Mouse (Mus musculus) thymus, adult 2 months (tissue): Measurements from ENCODE around the gene Tgif2. TPM values are rescaled to one million over a fixed set of nuclear protein-coding genes. Genes with fewer than 3 reads are reported as not detected.

Source experiments
- DNase-seq: peaks from one replicate; pipeline ENCODE4 v3.0.0; 2021
- H3K27ac ChIP-seq: fragments of 200-500 bp; 2 replicates; pipeline ENCODE4 v1.5.1; 2012; ENCODE audit warnings: low read length, control low read depth; ENCODE audit not compliant: control insufficient read depth, insufficient read depth
- H3K27me3 ChIP-seq: fragments of 200-500 bp; 2 replicates; pipeline ENCODE4 v1.6.1; 2012; ENCODE audit warnings: mild to moderate bottlenecking, low read length, moderate library complexity, mixed read lengths; ENCODE audit not compliant: control insufficient read depth, insufficient read depth
- H3K36me3 ChIP-seq: fragments of 200-500 bp; 2 replicates; pipeline ENCODE4 v1.6.1; 2012; ENCODE audit warnings: mild to moderate bottlenecking, low read length, moderate library complexity; ENCODE audit not compliant: control insufficient read depth, insufficient read depth
- H3K4me1 ChIP-seq: fragments of 200-500 bp; replicated peaks from 2 replicates; pipeline ENCODE4 v1.6.1; 2012; ENCODE audit warnings: low read length; ENCODE audit not compliant: control insufficient read depth, insufficient read depth
- H3K4me3 ChIP-seq: fragments of 200-500 bp; 2 replicates; pipeline ENCODE4 v1.5.1; 2012; ENCODE audit warnings: mild to moderate bottlenecking, low read length, control low read depth, moderate library complexity; ENCODE audit not compliant: control insufficient read depth, insufficient read depth
- CTCF ChIP-seq: fragments of 200-500 bp; IDR thresholded peaks from 2 replicates; pipeline ENCODE4 v1.5.1; 2012; ENCODE audit warnings: mild to moderate bottlenecking, control low read depth, low read length, moderate library complexity, borderline replicate concordance; ENCODE audit not compliant: control insufficient read depth, poor library complexity, insufficient read depth; ENCODE audit errors: extremely low read depth
- POLR2A ChIP-seq: fragments of 200-500 bp; IDR thresholded peaks from 2 replicates; pipeline ENCODE4 v1.6.1; 2012; ENCODE audit warnings: mild to moderate bottlenecking, low read length, control low read depth, moderate library complexity; ENCODE audit not compliant: control insufficient read depth, poor library complexity, insufficient read depth; ENCODE audit errors: extremely low read depth
- WGBS: fragments of 180-500 bp; shearing (Covaris S2); methylation state at CpG from one replicate; pipeline ENCODE4 v1.1.7; 2018; 5-methylcytosine and 5-hydroxymethylcytosine counted together
- polyA plus RNA-seq: library from polyadenylated mRNA; depleted of rRNA; stranded (reverse); fragments of >200 nt; gene quantifications from 2 replicates; pipeline ENCODE4 v1.2.3, GENCODE M21; 2012

Gene Tgif2
- polyA plus RNA-seq, 1 experiment, result 37.2 TPM

DNA sequence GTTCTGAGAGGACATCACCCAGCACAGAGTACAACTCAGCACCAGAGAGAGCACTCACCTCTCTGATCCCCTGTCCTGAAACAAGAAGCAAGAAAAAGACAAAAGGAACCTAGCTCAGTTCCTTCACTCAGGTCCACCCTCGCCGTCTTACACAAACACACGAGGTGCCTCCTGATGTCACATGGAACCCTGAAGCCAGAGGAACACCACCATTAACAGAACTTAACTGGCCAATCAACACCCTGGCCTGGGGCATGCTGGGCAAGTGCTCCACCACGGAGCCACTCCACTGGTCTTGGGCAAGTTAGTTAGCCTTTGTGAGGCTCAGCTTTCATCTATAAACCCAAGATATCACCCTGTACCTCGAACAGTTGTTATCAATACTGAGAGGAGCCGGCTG lies 32.9 kb upstream of the Tgif2 start:
- Histone ChIP-seq H3K27ac (no peak overlapping the region), H3K4me1 (no peaks in the 10 kb centered on the region), H3K27me3 (no peaks in the 10 kb centered on the region), H3K36me3 (no peaks in the 10 kb centered on the region), H3K4me3 (no peak overlapping the region)
- WGBS, result 95% methylated on average over 6 of the region's 6 CpGs
- TF ChIP-seq CTCF (no peak), POLR2A (no peak)
- DNase-seq, result no peak

DNA sequence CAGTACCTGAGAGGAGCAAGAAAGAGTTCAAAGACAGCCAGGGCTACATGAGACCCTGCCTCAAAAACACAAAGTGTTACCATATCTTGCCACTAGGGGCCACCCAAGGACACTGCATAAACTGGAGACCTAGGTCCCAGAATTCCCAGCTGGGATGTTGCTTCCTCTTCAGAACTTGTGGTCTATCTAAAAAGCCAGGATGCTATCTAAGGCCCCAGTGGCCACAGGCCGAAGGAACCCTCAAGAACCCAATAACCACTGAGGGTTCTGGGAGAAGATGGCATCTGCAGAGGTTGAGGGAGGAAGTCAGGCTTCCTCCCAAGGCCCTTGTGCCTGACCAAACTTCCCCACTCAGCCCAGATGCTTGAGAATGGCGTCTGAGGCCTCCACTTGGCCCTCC lies 30.2 kb upstream of the Tgif2 start:
- WGBS, result 6% methylated on average over 2 of the region's 2 CpGs
- H3K4me1 ChIP-seq, result no peaks in the 10 kb centered on the region
- no peaks in the 10 kb centered on the region for H3K36me3 ChIP-seq
- DNase-seq, result peak; percentile 71
- H3K27me3 ChIP-seq, result no peaks in the 10 kb centered on the region
- H3K27ac ChIP-seq, result no peak overlapping the region
- no peak overlapping the region for H3K4me3 ChIP-seq
- TF ChIP-seq CTCF (peak; percentile 59; the same call in 1 of the 2 replicates), POLR2A (no peak)

DNA sequence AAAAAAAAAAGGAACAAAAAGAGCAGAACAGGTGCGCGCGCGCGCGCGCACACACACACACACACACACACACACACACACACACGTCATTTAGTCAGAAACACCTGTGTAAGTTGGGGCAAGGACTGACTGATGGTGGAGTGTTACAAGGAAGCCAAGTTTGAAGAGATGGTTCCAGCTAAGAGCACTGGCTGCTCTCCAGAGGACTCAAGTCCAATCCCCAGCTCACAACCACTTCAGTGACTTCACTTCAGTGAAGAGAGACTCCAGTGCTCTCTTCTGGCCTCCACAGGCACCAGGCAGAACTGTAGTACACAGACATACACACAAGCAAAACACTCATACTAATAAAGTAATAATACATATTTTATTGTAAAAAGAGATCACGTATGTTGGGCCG lies 29.1 kb upstream of the Tgif2 start:
- 91% methylated on average over 10 of the region's 10 CpGs for WGBS
- no peaks in the 10 kb centered on the region for H3K4me1 ChIP-seq

DNA sequence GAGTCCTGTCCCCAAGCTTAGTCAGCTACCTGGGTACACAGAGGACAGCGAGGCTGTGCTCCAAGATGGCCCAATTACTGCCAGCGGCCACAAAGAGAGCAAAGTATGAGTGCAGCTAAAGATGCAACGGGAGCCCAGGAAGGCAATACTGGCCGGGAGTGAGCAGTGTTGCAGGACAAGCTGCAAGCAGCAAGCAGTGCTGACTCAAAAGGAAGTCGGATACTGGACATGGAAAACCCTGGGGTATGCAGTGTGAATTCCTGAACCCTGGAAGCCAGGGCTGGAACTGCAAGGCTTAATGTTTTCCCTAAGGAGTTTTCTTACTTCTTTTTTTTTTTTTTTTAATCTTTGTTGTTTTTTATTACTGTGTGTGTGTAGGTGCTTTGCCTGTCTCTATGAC lies 28.3 kb upstream of the Tgif2 start:
- no peak for DNase-seq
- Histone ChIP-seq H3K27me3 (no peaks in the 10 kb centered on the region), H3K36me3 (no peaks in the 10 kb centered on the region), H3K4me1 (no peaks in the 10 kb centered on the region), H3K4me3 (no peak overlapping the region), H3K27ac (no peak overlapping the region)
- WGBS, result 90% methylated on average over 5 of the region's 5 CpGs
- no peak for TF ChIP-seq CTCF
- TF ChIP-seq POLR2A, result no peak

More for the DNA sequence above, 29.1 kb upstream of the Tgif2 start:
- Histone ChIP-seq H3K27me3 (no peaks in the 10 kb centered on the region), H3K36me3 (no peaks in the 10 kb centered on the region), H3K4me3 (no peak overlapping the region), H3K27ac (no peak overlapping the region)
- DNase-seq, result no peak
- no peak for TF ChIP-seq CTCF
- TF ChIP-seq POLR2A, result no peak

DNA sequence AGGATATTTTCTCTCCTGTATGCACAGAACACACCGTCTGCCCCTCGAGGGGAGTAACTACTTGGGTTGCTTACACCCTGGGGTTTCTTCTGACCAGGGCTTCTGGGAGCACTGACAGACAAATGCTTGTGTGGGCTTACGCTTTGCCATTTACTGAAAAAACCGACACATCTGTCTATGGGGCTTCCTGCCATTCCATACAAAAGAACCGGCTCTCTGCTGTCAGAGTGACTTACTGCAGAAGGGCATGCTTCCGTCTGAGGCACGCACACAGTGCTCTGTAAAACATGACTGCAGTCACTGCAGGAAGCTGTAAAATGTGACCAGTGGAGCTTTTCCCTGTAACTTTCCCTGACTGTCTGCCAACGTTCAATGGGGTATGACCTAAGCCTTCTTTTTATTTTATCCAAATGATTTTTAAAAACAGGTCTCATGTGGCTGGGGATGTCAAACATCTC lies 25.4 kb upstream of the Tgif2 start:
- no peak overlapping the region for H3K4me3 ChIP-seq
- no peaks in the 10 kb centered on the region for H3K36me3 ChIP-seq
- 21% methylated on average over 8 of the region's 8 CpGs for WGBS
- TF ChIP-seq POLR2A (no peak), CTCF (no peak)
- H3K27ac ChIP-seq, result no peak overlapping the region
- no peaks in the 10 kb centered on the region for H3K27me3 ChIP-seq
- DNase-seq, result no peak
- no peaks in the 10 kb centered on the region for H3K4me1 ChIP-seq

DNA sequence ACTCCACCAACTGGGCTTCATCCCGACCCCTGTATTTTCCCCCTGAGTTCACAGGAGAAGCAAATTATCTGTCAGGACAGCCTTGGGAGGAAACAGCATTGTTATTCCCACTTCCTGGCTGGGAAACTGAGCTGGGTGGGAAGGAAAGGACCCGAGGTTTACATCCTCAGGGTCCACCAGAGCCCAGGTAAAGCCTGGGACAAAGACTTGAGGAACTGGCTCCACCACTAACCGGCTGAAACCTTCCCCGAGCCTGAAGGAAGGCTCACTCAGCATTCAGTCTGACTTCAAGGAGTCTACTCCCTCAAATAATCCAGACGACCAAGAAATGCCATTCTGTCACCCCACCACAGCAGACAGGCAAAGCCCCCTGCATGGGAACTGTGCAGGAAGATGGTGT lies 24.9 kb upstream of the Tgif2 start:
- no peak overlapping the region for H3K4me3 ChIP-seq
- H3K4me1 ChIP-seq, result no peaks in the 10 kb centered on the region
- no peak for TF ChIP-seq POLR2A
- no peak for TF ChIP-seq CTCF
- no peaks in the 10 kb centered on the region for H3K36me3 ChIP-seq
- 71% methylated on average over 5 of the region's 5 CpGs for WGBS
- DNase-seq, result no peak
- no peak overlapping the region for H3K27ac ChIP-seq
- H3K27me3 ChIP-seq, result no peaks in the 10 kb centered on the region

DNA sequence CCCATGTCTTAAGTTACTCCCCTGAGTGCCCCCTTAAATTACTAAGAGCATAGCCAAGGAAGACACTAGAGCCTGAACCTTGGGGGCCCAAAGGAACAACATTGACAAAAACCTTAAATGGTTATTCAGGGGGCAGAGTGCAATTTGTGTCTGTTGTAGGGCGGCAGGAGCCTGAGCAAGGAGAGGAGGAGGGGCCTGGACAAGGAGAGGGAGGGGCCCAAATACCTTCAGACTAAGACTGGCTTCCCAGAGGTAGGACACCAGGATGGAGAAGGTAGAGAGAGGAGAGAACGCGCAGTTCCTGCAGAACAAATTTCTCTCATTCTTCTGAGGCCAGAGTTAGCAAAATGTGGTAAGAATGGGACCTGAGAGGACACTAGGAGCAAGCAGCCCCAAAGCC lies 24.4 kb upstream of the Tgif2 start:
- no peaks in the 10 kb centered on the region for H3K4me1 ChIP-seq
- 97% methylated on average over 3 of the region's 3 CpGs for WGBS
- TF ChIP-seq POLR2A (no peak), CTCF (no peak)
- H3K27ac ChIP-seq, result no peak overlapping the region
- H3K27me3 ChIP-seq, result no peaks in the 10 kb centered on the region
- no peak for DNase-seq
- H3K36me3 ChIP-seq, result no peaks in the 10 kb centered on the region
- H3K4me3 ChIP-seq, result no peak overlapping the region
